Mouse (Mus musculus) MEL (cell line): ENCODE data around the gene Perp. TPM values are rescaled to one million over a fixed set of nuclear protein-coding genes. Genes with fewer than 3 reads are reported as not detected.

Source experiments
- DNase-seq: peaks from one replicate; pipeline ENCODE4 v3.0.0; 2011; ENCODE audit warnings: low read depth, low spot score
- H3K27ac ChIP-seq: 2 replicates; pipeline ENCODE4 v1.5.1; 2012; ENCODE audit warnings: low read depth, mild to moderate bottlenecking, control low read depth, low read length, moderate library complexity; ENCODE audit not compliant: control insufficient read depth
- H3K27me3 ChIP-seq, 2 experiments: fragments of 150-350 bp in 1 of 2; sonication (generic) in 1 of 2; 2 replicates each; pipeline ENCODE4 v1.6.1; 2012; ENCODE audit warnings: low read length in 2 of 2, mild to moderate bottlenecking in 2 of 2, improper control_type of control experiment in 1 of 2, moderate library complexity in 1 of 2; ENCODE audit not compliant: insufficient read depth in 2 of 2, control insufficient read depth in 1 of 2
- H3K36me3 ChIP-seq, 2 experiments: 2 replicates each; pipeline ENCODE4 v1.6.1; 2012 to 2014; ENCODE audit warnings: low read length in 2 of 2, improper control_type of control experiment in 1 of 2, inconsistent platforms in 1 of 2, mild to moderate bottlenecking in 1 of 2; ENCODE audit not compliant: insufficient read depth in 2 of 2, control insufficient read depth in 1 of 2
- H3K4me1 ChIP-seq, 2 experiments: fragments of 150-350 bp in 1 of 2; sonication (generic) in 1 of 2; 2 replicates each; pipeline ENCODE4 v1.6.1; 2012; ENCODE audit warnings: low read length in 2 of 2, improper control_type of control experiment in 1 of 2, mild to moderate bottlenecking in 1 of 2; ENCODE audit not compliant: insufficient read depth in 2 of 2, control insufficient read depth in 1 of 2
- H3K4me3 ChIP-seq, 2 experiments: fragments of 150-350 bp in 1 of 2; sonication (generic) in 1 of 2; 2 replicates each; pipeline ENCODE4 v1.5.1; 2012; ENCODE audit warnings: low read depth in 2 of 2, low read length in 2 of 2, mild to moderate bottlenecking in 2 of 2, moderate library complexity in 2 of 2, control low read depth in 1 of 2, improper control_type of control experiment in 1 of 2; ENCODE audit not compliant: control insufficient read depth in 1 of 2, insufficient read depth in 1 of 2
- H3K79me2 ChIP-seq: 2 replicates; pipeline ENCODE4 v1.6.1; 2012; ENCODE audit warnings: mild to moderate bottlenecking, low read length, moderate library complexity; ENCODE audit not compliant: control insufficient read depth, poor library complexity, insufficient read depth
- H3K9ac ChIP-seq: 2 replicates; pipeline ENCODE4 v1.6.1; 2012; ENCODE audit warnings: low read depth, mild to moderate bottlenecking, control low read depth, low read length, moderate library complexity; ENCODE audit not compliant: control insufficient read depth, poor library complexity, severe bottlenecking
- H3K9me3 ChIP-seq: fragments of 150-350 bp; sonication (generic); replicated peaks from 2 replicates; pipeline ENCODE4 v1.6.1; 2012; ENCODE audit warnings: mild to moderate bottlenecking, low read length, improper control_type of control experiment, moderate library complexity; ENCODE audit not compliant: insufficient read depth
- CTCF ChIP-seq, 3 experiments: IDR thresholded peaks in 2 of 3; conservative IDR thresholded peaks in 1 of 3; 2 replicates each; pipeline ENCODE4 v1.5.1; 2011 to 2012; ENCODE audit warnings: low read length in 3 of 3, low read depth in 2 of 3, mild to moderate bottlenecking in 2 of 3, improper control_type of control experiment in 1 of 3, inconsistent platforms in 1 of 3, mixed read lengths in 1 of 3, moderate library complexity in 1 of 3; ENCODE audit not compliant: control insufficient read depth in 1 of 3, insufficient read depth in 1 of 3, poor library complexity in 1 of 3, severe bottlenecking in 1 of 3
- E2F4 ChIP-seq: IDR thresholded peaks from 2 replicates; pipeline ENCODE4 v1.6.1; 2011; ENCODE audit warnings: low read depth, low read length, improper control_type of control experiment, borderline replicate concordance
- ELF1 ChIP-seq: IDR thresholded peaks from 2 replicates; pipeline ENCODE4 v1.6.1; 2014; ENCODE audit warnings: low read depth, mild to moderate bottlenecking, inconsistent platforms, low read length, improper control_type of control experiment, moderate library complexity
- ETS1 ChIP-seq: IDR thresholded peaks from 2 replicates; pipeline ENCODE4 v1.6.1; 2012; ENCODE audit warnings: low read depth, mild to moderate bottlenecking, inconsistent platforms, low read length, improper control_type of control experiment, moderate library complexity
- GABPA ChIP-seq: IDR thresholded peaks from 2 replicates; pipeline ENCODE4 v1.6.1; 2012; ENCODE audit warnings: low read depth, mild to moderate bottlenecking, inconsistent platforms, low read length, improper control_type of control experiment, moderate library complexity
- GATA1 ChIP-seq: IDR thresholded peaks from 2 replicates; pipeline ENCODE4 v1.6.1; 2011; ENCODE audit warnings: low read depth, low read length, improper control_type of control experiment
- JUND ChIP-seq: IDR thresholded peaks from 2 replicates; pipeline ENCODE4 v1.6.1; 2011; ENCODE audit warnings: low read depth, mild to moderate bottlenecking, improper control_type of control experiment, low read length
- MAFK ChIP-seq: IDR thresholded peaks from 2 replicates; pipeline ENCODE4 v1.6.1; 2011; ENCODE audit warnings: low read depth, mild to moderate bottlenecking, low read length, improper control_type of control experiment, borderline replicate concordance
- MAX ChIP-seq: IDR thresholded peaks from 2 replicates; pipeline ENCODE4 v1.6.1; 2011; ENCODE audit warnings: low read length, improper control_type of control experiment
- MAZ ChIP-seq: IDR thresholded peaks from 2 replicates; pipeline ENCODE4 v1.6.1; 2012; ENCODE audit warnings: low read depth, mild to moderate bottlenecking, inconsistent platforms, low read length, improper control_type of control experiment
- MEF2A ChIP-seq: IDR thresholded peaks from 2 replicates; pipeline ENCODE4 v1.6.1; 2014; ENCODE audit warnings: low read depth, mild to moderate bottlenecking, inconsistent platforms, low read length, improper control_type of control experiment; ENCODE audit not compliant: poor library complexity, insufficient replicate concordance, severe bottlenecking; ENCODE audit errors: extremely low read depth
- MXI1 ChIP-seq: IDR thresholded peaks from 2 replicates; pipeline ENCODE4 v1.6.1; 2011; ENCODE audit warnings: mild to moderate bottlenecking, low read depth, low read length, improper control_type of control experiment
- MYB ChIP-seq: IDR thresholded peaks from 2 replicates; pipeline ENCODE4 v1.6.1; 2011; ENCODE audit warnings: mild to moderate bottlenecking, low read depth, low read length, improper control_type of control experiment
- NRF1 ChIP-seq: IDR thresholded peaks from 2 replicates; pipeline ENCODE4 v1.6.1; 2014; ENCODE audit warnings: low read depth, mild to moderate bottlenecking, inconsistent platforms, low read length, improper control_type of control experiment, moderate library complexity; ENCODE audit not compliant: poor library complexity, insufficient read depth, severe bottlenecking
- RAD21 ChIP-seq: IDR thresholded peaks from 2 replicates; pipeline ENCODE4 v1.6.1; 2011; ENCODE audit warnings: mild to moderate bottlenecking, low read depth, low read length, improper control_type of control experiment
- SIN3A ChIP-seq: IDR thresholded peaks from 2 replicates; pipeline ENCODE4 v1.6.1; 2012; ENCODE audit warnings: low read length, improper control_type of control experiment, inconsistent platforms
- SMC3 ChIP-seq: IDR thresholded peaks from 2 replicates; pipeline ENCODE4 v1.6.1; 2011; ENCODE audit warnings: low read depth, low read length, improper control_type of control experiment
- TBP ChIP-seq: IDR thresholded peaks from 2 replicates; pipeline ENCODE4 v1.8.0; 2011; ENCODE audit warnings: low read depth, low read length, improper control_type of control experiment
- TCF12 ChIP-seq: IDR thresholded peaks from 2 replicates; pipeline ENCODE4 v1.6.1; 2014; ENCODE audit warnings: low read depth, mild to moderate bottlenecking, inconsistent platforms, low read length, improper control_type of control experiment, moderate library complexity
- UBTF ChIP-seq: IDR thresholded peaks from 2 replicates; pipeline ENCODE4 v1.6.1; 2012; ENCODE audit warnings: low read depth, mild to moderate bottlenecking, inconsistent platforms, low read length, improper control_type of control experiment, moderate library complexity, borderline replicate concordance; ENCODE audit not compliant: insufficient read depth
- USF2 ChIP-seq, 2 experiments: IDR thresholded peaks; 2 replicates each; pipeline ENCODE4 v1.6.1; 2011 to 2012; ENCODE audit warnings: improper control_type of control experiment in 2 of 2, low read length in 2 of 2, borderline replicate concordance in 1 of 2, inconsistent platforms in 1 of 2, low read depth in 1 of 2, mild to moderate bottlenecking in 1 of 2; ENCODE audit not compliant: insufficient read depth in 1 of 2
- ZC3H11A ChIP-seq: IDR thresholded peaks from 2 replicates; pipeline ENCODE4 v1.6.1; 2012; ENCODE audit warnings: low read depth, mild to moderate bottlenecking, inconsistent platforms, low read length, improper control_type of control experiment
- ZKSCAN1 ChIP-seq: IDR thresholded peaks from 2 replicates; pipeline ENCODE4 v1.6.1; 2012; ENCODE audit warnings: low read depth, mild to moderate bottlenecking, inconsistent platforms, low read length, improper control_type of control experiment, moderate library complexity
- ZMIZ1 ChIP-seq: IDR thresholded peaks from 2 replicates; pipeline ENCODE4 v1.6.1; 2012; ENCODE audit warnings: low read depth, mild to moderate bottlenecking, inconsistent platforms, low read length, improper control_type of control experiment, moderate library complexity
- polyA plus RNA-seq, 2 experiments: library from polyadenylated mRNA; stranded (reverse) in 1 of 2; unstranded in 1 of 2; fragments of >175 nt in 1 of 2; fragments of >200 nt in 1 of 2; gene quantifications; 2 replicates each; pipeline versions ENCODE4 v1.2.1 to v1.2.4; 2012; ENCODE audit warnings: low replicate concordance in 2 of 2, low read depth in 1 of 2; ENCODE audit not compliant: insufficient read length in 2 of 2, insufficient read depth in 1 of 2, missing spikeins in 1 of 2
- total RNA-seq: library from RNA; depleted of rRNA; stranded (reverse); fragments of 300-350 nt; gene quantifications from 2 replicates; pipeline ENCODE4 v1.2.3, GENCODE M21; 2012

Gene Perp
- total and polyA plus RNA-seq, 3 experiments, result not detected

DNA sequence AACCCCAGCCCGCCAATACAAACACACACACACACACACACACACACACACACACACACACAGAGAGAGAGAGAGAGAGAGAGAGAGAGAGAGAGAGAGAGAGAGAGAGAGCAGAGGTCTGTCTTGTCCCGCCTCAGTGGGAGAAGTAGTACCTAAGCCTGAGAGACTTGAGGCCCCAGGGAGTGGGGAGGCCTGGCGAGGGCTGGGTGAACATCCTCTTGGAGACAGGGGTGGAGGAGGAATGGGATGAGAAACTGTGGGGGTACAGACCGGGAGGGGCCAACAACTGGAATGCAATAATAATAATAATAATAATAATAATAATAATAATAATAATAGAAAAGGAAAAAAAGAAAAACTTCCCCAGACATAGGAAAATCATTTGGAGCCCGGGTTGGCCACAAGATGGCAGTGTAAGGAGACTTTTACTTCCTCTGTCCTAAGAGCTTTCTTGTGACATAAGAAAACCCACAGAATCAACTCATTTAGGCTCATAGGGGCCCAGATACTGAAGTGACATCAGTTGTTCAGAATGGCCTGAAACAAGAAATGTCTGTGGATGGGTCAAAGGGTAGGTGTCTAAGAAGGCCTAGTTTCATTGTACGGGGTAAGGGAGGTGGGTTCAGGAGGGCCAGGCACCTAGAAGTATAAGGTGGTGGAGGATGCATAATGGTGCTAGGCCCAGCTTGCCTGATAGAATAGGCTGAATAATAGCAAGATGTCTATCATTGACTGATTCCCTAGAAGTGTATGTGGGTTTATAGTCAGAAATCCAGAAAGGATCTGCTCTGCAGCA is 8.9 kb upstream of the Perp start:
- TF ChIP-seq RAD21 (peak; percentile 78), MEF2A (no peak), TBP (no peak), ZC3H11A (peak; percentile 87), SMC3 (peak; percentile 93), CTCF (IDR thresholded peaks at IDR 0.05 in 2 of 3, conservative IDR thresholded peaks at IDR 0.05 in 1 of 3; ENCODE audit: control insufficient read depth in 1 of 3, insufficient read depth in 1 of 3, low read depth in 2 of 3, low read length in 3 of 3, poor library complexity in 1 of 3, severe bottlenecking in 1 of 3) (peak; percentile 11 to 78 (median 53); a peak in 4 of 6 replicates)
- Histone ChIP-seq H3K9ac (no peak overlapping the region), H3K9me3 (no peaks in the 10 kb centered on the region), H3K36me3 (no peaks in the 10 kb centered on the region), H3K4me3 (no peak overlapping the region), H3K79me2 (no peaks in the 10 kb centered on the region), H3K27ac (no peak overlapping the region), H3K4me1 (no peaks in the 10 kb centered on the region), H3K27me3 (no peaks in the 10 kb centered on the region; a peak in 3 of 4 replicates)
- DNase-seq, result peak; percentile 62

DNA sequence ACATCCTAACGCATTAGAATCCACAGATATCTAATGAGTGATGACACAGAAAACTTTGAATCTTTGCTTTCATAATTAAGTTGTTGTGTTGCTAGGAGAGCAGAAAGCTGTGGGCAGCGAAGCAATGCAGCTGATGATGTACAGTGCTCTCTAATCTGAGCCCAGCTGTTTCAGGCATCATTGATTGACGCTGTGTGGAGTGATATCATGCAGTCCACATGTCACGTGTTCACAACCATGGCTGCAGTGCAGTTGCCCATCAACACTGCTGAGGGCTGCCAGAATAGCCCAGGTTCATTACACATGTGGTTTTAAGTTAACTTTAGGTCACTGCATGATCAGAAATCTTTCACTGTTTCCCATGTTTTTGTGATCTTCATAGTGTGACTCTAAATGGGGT is 5.3 kb upstream of the Perp start:
- H3K27ac ChIP-seq, result no peak overlapping the region
- H3K9me3 ChIP-seq, result no peaks in the 10 kb centered on the region
- DNase-seq, result no peak
- no peak overlapping the region for H3K9ac ChIP-seq
- peaks cover 0 to 1% of the 10 kb centered on the region in 2 experiments; a peak in 2 of 4 replicates for H3K27me3 ChIP-seq
- no peak for TF ChIP-seq MXI1
- TF ChIP-seq GATA1, result no peak
- TF ChIP-seq NRF1, result no peak
- no peak for TF ChIP-seq ETS1
- TF ChIP-seq MAZ, result no peak
- TF ChIP-seq RAD21, result no peak
- TF ChIP-seq ZC3H11A, result no peak
- TF ChIP-seq MYB, result no peak
- H3K4me1 ChIP-seq, result no peaks in the 10 kb centered on the region
- no peaks in the 10 kb centered on the region for H3K36me3 ChIP-seq
- H3K4me3 ChIP-seq, result no peak overlapping the region
- H3K79me2 ChIP-seq, result no peaks in the 10 kb centered on the region

DNA sequence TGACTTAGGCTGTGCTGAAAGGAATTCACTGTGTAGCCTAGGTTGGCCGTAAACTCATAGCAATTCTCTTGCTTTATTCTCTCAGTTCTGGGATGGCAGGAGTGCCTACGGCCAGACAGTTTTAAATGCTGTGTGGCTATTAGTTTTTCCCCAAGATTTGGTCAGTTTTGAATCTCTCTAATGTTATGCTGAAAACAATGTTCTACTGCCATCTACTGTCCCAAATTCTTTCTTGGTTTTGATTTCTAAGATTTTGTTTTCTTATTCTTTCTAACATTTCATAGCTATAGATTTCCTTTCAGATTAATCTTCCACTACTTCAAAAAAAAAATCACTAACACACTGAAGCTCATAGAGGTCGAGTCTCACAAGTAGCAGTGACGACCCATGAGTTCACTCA is 4.1 kb upstream of the Perp start:
- no peak overlapping the region for H3K9ac ChIP-seq
- H3K27me3 ChIP-seq, result peaks cover 2 to 7% of the 10 kb centered on the region in 2 experiments; a peak in 2 of 4 replicates
- DNase-seq, result no peak
- H3K36me3 ChIP-seq, result no peaks in the 10 kb centered on the region
- H3K4me3 ChIP-seq, result no peak overlapping the region
- no peak overlapping the region for H3K27ac ChIP-seq
- H3K9me3 ChIP-seq, result no peaks in the 10 kb centered on the region
- TF ChIP-seq SIN3A, result no peak
- TF ChIP-seq USF2 (IDR thresholded peaks at IDR 0.05; ENCODE audit: borderline replicate concordance in 1 of 2, insufficient read depth in 1 of 2, low read depth in 1 of 2, low read length in 2 of 2), result no peak
- TF ChIP-seq ZMIZ1, result no peak
- TF ChIP-seq GABPA, result no peak
- no peak for TF ChIP-seq UBTF
- TF ChIP-seq E2F4, result no peak
- no peak for TF ChIP-seq JUND
- no peak for TF ChIP-seq TCF12
- no peak for TF ChIP-seq ZC3H11A
- no peak for TF ChIP-seq ELF1
- TF ChIP-seq MAX, result no peak
- no peak for TF ChIP-seq ZKSCAN1
- no peak for TF ChIP-seq MAFK
- H3K4me1 ChIP-seq, result no peaks in the 10 kb centered on the region
- H3K79me2 ChIP-seq, result no peaks in the 10 kb centered on the region
